Mouse (Mus musculus) retina, adult 2 months (tissue): ENCODE measurements around the gene Necap2.

Experiments
- DNase-seq: peaks from one replicate; pipeline ENCODE4 v3.0.0-alpha.2; 2012; ENCODE audit warnings: low read depth, low spot score

Necap2 gene

DNA sequence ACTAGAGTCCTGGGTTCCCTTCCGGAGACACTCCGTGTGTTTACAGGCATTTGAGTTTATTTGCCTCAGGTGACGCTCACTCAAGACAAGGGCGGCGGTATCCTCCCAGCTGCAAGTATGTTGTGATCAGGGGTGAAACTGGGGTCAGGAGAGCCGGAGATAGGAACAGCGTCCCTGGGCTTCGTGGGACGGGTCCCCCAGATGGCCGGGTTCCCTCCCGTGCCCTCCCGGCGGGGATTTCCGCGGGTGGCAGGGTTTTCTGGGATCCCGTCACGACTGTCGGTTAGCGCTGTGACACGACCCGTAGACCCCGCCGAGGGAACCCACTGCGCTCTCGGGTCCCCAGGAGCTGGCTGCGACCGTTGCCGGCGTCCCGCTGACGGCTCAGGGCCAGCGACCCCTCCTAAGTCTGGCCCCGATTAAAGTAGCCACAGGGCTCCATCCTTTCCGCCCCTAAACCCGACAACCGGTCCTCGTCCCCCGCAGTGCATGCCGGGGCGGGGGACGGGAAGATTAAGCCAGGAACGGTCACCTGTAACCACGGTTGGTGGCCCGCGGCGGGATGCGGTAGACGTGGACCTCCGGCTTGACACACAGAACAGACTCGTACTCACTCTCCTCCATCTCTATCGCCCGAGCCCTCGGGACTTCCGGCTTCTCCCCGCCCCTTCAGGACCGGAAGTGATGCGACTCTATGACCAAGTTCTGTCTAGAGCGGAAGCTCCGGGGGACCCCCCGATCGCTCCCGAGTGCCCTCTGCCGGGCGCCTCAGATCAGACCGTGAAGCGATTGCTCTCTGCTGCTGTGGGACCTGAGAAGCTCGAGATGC, at the start of gene Necap2:
TSS of gene Necap2 (minus strand) at position 677 of the 829 bp plus-strand sequence.
- DNase-seq, result peak; percentile 95

DNA sequence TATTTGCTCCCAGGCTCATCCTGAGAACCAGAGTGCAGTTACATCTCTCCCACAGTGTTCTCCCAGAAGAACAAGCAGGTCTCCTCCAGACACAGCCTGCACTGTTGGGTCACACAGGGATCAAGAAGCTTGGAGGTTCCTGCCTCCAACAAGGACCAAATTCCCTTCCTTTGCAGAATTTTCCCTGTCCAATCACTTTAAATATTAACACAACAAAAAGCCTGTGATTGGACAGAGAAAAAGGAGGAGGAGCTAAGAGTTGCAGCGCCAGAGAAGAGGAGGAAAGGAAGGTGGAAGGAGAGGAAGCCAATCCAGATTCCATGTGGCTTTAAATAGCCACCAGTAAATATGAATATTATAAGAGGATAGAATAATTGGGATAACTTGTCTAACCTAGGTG, 44.9 kb upstream of the Necap2 start:
- no peak for DNase-seq

DNA sequence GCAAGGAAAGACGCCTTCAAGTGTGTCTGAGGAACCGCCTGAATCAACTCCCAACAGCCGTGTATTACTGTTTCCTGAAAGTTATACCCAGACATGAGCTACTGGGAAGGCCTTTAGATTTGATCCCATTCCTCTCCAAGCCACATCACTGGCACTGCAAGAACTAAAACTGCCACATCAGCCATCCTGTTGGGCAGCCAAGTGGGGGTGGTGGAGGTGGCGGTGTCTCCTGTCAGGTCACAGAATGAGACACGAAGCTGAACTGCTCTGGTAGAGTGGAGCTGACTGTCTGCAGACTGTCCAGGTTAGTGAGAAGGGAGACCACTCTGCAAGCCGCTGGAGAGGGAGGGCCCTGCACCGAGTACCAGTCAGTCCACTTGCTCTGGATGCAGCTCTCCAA, 44.5 kb upstream of the Necap2 start:
- no peak for DNase-seq

DNA sequence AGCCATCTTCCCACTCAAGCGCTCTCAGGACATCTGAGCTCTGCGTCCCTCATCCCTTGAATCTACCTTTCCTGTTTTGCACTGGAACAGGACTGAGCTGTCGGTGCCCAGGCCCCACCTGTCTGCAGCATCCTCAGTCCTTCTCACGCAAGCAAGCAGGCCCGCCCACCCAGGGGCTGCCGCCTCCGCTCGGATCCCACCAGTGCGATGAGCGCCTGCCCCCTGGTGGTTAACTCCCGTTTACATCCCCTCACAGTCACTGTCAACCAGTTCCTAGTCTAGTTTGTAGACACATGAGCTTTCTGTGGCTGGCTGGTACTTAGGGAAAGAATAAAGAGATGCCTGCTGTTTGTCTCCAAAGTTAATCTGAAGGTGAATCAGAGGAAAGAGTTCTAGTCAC, 42.5 kb upstream of the Necap2 start:
- DNase-seq, result no peak

DNA sequence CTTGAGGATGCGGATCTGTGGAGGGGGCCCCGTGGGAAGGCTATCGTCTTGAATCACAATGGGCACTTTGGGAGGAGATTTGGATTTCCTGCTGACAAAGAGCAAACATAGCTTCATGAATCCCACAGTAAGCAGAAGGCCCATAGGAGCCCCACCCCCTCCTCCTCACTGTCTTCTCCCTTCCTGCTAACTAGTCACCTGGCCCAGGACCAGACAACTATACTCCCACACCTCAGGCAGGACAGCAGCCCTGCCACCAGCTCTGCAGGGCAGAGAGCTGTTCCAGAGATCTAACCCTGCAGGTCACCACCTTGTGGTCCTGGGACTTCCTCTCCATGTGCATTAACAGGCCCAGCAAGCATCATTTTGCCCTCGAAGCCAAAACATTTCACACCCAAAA, 40.5 kb upstream of the Necap2 start:
- no peak for DNase-seq

DNA sequence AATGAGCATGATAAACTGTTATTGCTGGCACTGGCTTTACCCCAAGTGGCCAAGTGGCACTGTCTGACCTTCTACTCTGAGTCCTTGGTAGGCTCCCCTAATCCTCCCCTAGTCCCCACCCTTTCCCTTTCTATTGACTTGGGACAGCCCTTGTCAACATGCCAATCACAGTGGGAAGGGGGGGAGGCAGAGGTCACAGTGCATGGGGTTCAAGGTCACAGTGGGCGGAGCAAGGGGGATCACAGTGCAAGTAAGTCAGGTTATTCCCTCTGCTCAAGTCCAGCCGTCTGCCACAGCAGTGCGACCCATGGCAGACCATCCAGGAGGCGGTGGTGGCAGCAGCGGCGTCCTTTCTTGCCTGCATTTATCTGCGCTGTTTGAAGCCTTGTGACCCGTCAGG, 37.2 kb upstream of the Necap2 start:
- no peak for DNase-seq

DNA sequence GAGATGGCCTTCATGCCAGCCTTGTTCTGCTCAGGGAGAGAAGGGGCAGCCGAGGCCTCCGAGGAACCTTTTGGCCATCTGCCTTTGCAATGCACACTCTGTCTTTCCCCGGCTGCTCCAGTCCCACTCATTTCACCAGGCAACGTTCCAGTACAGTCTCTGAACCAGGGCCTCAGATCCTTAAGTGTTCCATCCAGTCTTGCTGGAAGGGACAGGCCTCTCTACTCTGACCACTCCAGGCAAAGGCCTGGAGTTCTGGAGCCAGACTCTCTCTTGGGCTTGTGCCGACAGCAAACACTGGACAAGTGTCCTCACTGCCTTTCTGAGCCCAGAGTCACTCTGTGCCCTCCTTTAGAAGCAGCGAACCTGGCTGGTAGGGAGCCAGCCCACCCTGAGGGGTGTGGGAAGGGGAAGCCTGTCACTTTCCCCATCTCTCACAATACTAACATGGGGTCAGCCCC, 36.4 kb upstream of the Necap2 start:
- DNase-seq, result no peak

DNA sequence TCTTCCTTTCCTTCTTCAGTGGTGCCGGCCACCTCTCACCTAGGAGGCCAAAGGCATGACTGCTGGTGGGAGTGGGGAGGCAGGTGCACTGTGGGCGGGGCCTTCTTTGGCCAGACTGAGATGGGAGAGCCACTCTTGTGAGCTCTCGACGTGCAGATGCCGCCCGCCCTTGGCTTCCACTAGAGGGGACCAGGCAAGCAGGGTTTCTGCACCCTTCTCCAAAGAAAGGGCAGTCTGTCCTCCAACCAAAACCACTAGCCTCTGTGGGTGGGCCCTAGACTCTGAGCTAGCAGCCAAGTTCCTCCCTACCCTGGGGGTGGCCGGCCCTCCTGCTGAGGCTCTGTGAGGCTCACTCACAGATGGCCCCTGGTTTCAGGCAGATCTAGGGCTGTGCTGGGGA, 35.7 kb upstream of the Necap2 start:
- no peak for DNase-seq

DNA sequence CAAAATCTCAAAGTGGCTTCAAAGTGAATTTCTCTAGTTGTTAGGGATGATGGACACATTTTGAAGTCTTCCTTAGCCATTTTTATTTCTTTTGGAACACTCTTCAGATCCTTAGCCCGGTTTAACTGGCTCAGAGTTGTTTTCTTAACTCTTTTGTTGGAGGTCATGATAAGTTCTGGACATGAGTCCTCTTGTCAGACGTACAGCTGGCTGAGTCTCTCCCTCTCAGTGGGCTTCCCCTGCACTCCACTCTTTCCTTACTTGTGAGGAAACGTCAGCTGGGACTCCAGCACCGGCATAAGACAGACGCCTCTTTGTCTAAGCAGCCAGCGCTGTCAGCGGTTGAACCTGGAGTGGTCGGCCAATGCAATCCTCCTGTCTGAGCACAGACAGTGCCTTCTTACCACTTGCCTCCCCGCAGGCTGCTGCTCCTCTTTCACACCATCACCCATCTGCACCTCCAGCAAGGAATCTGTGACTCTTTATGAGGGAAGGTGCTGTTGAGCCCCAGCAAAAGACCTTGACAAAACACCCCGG, 30.1 kb upstream of the Necap2 start:
- DNase-seq, result no peak

DNA sequence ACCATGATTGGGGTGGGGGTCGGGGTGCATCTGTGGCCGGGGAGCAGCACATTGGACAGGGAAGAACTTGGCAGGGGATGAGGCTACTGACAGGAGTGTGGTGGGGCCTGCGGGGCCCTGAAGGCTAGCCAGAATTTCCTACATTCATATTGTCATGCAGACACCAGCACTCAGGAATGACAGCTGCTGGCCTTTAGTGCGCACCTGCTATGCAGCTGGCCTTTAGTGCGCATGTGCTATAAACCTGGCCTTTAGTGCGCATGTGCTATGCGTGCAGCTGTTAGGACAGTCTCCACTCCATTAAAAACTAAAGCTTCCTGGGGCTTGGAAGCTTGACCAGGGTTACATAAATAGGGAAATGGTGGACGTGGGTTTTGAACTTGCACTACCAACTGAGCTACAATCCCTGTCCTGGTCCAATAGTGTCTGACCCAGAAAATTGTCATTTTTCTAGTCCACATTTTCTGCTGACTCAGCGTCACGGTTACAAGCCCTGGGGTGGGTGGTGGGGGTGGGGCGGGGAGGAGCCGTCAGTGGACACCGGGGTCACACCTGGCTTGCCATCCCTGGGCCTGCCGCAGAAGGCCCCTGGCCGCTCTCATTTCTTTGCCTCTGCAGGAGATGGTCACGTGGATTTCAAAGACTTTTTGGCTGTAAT, 28.5 kb upstream of the Necap2 start:
- DNase-seq, result no peak

DNA sequence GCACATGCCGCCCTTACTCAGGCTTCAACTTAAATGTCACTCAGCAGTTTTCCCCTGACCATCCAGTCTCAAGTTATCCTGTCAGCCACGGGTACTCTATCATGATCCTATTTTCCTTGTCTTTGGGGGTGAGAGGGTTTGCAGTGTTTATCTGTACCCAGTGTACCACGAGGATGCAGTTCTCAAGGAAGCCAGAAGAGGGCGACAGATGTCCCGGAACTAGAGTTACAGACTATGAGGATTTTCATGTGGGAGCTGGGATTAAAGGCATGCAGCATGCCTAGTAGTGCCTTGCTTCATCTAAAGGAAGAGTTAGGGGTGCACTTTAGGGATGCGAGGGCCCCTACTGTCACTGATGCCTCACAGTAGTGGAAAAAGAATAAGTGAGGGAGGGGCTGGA, 23.7 kb upstream of the Necap2 start:
- DNase-seq, result no peak

DNA sequence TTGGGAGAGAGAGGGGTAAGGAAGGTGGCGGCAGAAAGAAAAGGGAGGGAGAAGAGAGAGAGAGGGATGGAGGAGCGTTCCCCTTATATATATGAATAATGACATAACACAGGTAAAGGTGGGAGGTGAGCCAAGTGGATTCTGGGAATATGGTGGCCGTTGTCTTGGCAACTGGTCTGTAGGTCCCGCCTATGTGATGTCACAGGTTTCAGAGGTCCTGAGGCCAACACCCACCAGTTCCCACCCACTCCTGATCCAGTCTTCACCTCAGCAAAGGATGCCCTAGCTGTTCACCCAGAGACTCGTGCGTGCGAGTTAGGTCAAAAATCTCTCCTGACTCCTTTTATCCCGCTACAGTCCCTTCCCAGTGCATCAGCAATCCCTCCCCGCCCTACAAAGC, 23.1 kb upstream of the Necap2 start:
- DNase-seq, result no peak

DNA sequence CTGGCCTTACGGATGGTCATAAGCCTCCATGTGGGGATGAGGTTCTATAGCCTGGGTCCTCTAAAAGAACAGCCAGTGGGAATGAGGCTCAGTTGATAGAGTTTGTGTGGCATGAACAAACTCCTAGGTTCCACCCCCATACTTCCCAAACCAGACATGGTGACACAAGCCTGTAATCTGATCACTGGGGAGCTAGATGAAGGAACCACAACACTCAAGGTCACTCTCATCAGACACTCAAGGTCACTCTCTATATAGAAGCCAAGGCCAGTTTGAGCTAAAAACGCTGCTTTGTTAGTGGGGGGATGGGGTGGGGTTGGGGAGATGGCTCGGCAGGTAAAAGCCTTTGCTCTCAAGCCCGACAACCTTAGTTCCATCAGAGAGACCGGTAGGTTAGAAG, 21.8 kb upstream of the Necap2 start:
- DNase-seq, result no peak

DNA sequence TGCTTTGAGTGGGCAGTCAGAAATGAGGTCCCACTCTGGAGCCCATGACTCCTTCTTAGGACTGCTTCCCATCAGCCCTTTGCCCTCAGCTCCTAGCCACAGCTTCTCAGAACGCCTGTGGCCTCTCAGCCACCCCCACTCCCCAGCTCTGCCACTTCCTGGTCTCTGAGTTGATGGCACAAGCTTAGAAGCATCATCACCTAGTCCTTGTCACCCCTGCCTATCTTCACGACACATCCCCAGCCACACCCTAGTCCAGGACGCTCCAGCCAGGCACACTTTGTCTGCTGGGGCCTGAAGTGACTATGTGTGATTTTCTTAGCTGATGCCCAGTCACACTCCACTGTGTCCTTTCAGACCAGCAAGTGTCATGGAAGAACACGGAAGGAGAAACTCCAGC, 20.8 kb upstream of the Necap2 start:
- no peak for DNase-seq

DNA sequence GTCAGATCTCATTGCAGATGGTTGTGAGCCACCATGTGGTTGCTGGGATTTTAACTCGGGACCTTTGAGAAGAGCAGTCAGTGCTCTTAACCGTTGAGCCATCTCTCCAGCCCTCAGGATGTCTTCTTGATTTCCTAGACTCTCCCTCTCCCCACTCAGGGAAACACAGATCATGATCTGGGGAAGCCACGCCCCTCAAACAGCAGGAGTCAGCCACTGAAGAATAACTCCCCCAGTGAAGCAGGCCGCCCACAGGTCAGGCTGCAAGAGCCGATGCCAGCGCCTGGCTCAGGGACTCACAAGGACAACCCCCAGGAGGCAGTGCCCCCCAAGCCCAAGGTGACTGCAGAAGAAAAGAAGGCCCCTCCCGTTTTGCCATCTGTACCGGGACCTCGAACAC, 18.6 kb upstream of the Necap2 start:
- no peak for DNase-seq

DNA sequence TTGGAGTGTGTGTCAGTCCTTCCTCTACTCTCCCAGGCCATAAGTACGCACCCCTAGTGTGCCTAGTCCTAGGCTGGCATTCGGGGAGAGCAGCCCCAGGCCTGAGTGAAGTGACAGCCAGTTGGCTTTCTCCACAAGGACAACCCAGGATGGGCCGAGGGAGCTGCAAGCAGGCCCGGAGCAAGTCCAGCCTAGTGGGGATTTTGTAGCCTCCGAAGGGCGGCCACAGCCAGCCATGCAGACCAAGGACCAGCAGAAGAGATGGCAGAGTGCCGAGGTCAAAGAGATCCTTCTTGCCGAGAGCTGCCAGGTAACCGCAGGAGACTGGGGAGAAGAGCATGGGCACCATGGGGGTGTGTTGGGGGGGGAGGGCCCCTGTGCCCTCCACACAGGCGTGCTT, 16.9 kb upstream of the Necap2 start:
- no peak for DNase-seq

DNA sequence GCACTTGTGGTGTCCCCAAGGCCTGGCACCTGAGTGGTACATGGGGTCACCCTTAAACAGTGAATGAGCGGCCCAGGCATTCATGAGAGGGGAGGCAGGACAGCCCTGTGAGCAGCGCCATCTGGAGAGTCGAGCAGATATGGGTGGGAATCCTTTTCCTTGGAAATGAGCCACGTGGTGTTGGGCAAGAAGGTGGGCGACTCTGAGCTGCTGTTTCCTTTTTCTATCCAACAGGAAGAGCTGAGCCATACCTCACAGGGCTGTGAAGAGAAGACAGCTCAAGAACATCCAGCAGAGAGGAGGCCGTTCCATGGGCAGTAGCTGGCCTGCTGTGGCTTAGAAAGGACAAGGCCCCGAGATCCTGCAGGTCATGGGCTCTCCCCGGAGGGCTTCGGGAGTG, 10.6 kb upstream of the Necap2 start:
- DNase-seq, result no peak

DNA sequence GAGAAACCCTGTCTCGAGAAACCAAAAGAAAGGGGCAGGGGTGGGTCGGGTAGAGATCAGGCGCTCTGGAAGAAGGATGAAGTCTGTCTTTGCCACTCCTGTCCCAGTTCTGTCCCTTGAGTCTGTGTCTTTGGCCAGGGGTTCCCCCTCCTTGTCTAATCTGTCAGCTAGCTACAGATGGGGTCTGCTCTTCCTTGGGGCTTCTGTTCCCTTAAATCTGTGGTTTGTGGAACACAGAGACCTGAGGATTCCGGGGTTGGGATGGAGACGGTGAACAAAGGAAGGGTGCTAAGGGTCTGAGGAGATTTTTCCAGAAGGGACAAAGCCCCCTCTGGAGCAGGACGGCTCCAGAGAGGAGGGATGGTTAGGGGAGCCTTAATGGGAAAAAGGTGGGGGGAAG, 9.9 kb upstream of the Necap2 start, which contains the start of gene Spata21:
TSS of gene Spata21 (plus strand) at position 301 of the 400 bp plus-strand sequence.
- no peak for DNase-seq

DNA sequence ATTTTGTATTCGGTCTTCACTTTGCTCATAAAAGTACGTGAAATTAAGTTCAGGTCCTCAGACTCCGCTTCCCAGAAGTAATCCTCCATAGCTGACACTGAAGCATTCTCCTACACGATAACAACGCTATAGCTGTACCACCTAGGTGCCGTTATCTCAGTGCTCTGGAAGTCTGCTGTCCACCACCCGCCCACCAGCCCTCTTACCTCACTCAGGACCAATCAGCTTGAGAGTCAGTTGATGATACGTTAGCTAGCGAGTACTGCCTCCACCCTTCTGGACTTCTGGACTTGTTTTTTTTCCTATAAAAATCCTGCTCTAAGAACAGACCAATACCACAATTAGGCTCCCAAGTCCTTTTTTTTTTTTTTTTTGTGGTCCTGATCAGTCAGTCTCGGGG, 8.7 kb upstream of the Necap2 start:
- DNase-seq, result no peak

DNA sequence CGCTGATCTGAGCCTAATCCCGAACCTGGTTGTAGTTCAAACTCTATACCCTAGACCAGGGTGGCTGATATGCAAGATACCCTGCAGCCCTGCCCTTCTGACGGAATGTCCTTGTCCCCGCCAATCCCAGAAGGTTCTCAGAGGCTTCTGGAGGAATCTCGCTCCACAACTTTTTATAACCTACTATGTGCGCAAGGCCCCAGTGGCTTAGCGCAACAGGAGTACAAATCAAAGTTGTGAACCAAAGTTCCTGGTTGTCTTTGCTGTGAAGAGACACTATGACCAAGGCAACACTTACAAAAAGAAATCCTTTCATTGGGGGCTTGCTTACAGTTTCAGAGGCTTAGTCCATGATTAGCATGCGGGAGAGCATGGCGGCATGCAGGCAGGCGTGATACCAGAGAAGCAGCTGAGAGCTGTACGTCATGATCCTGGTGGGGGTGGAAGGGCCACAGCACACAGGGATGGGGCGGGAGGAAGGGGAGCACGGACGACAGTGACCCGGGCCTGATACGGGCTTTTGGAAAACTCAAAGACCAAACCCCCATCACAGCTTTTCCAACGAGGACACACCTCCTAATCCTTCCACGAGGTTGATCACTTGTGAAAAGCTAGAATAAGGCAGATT, 467 bp upstream of the Necap2 start:
- DNase-seq, result no peak

DNA sequence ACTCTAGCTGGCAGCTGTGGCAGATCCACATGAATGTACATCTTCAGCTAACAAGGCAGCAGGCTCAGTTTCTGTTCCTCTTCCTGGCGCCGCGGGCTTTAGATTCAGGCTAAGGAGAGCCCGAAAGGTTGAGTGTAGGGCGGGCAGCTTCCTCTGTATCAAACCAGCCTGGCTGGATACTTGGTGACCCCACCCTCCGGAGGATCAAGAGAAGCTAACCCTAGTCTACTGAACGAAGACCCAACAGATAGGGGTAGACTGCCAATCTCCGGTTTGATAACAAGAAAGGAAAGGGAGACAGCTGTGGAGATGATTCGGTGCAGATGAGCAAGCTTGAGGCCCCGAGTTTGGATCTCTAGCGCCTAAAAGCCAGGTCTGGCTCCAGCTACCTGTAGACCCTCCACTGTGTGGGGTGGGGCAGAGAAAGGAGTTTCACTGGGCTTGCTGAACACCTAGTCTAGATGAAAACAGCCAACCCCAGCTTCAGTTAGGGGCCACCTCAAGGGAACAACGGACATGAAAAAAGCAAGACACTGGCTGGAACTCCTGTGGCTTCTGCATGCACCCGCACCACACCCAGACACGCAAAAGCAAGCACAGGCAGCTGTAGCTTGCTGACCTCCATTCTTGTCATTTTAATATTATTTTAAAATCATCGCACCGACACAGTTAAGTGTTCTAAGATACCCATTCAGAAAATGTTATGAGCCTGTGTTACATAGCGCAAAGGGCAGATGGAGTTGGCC, 1.2 kb downstream of the Necap2 start:
- no peak for DNase-seq

DNA sequence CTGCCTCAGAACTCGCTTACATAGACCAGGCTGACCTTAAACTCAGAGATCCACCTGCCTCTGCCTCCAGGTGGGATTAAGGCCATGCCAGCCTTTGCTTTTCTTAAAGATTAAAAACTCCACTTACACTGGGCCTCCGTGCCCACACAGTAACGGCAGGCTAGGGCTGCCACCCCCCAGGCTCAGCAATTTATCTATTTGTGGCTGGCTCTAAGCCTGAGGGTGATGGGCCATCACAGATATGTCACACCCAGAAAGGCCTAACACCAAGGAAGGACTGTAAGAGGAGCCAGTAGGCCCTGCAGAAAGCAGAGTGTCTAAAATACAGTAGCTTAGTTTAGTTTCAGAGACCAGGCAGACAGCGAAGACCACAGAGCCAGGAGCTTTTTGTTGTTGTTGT, 4.0 kb downstream of the Necap2 start:
- no peak for DNase-seq
